ENCODE assay signal across 8 mouse cellular contexts in genomic region chr10:59964504-59965361, GRCm38 (mm10). TPM values are rescaled to one million over a fixed set of nuclear protein-coding genes. Genes with fewer than 3 reads are reported as not detected.
A peak's percentile ranks its signal among the peaks of the same experiment; 100 is the strongest.
DNase-seq lines count a peak whose midpoint lies in the region; ATAC-seq lines count a peak whose summit lies in the region.

No protein-coding gene starts in this region.

- ATAC-seq in intestine, embryonic 16.5 days = peak; percentile 62
- no peak for ATAC-seq in granulocyte monocyte progenitor cell, adult 5-6 weeks (replicated peaks; ENCODE audit: poor library complexity, severe bottlenecking)

- H3K36me3 ChIP-seq in forebrain, embryonic 10.5 days (replicated peaks) = no peaks in the 10 kb centered on the region
- H3K36me3 ChIP-seq in intestine, embryonic 16.5 days (ENCODE audit: control insufficient read depth, insufficient read depth, low read length) = no peaks in the 10 kb centered on the region

- H3K4me3 ChIP-seq in forebrain, embryonic 10.5 days = peak overlapping the region; percentile 43
- no peak overlapping the region for H3K4me3 ChIP-seq in intestine, embryonic 16.5 days (ENCODE audit: low read length)

- H3K4me1 ChIP-seq in forebrain, embryonic 10.5 days = peaks cover 48% of the 10 kb centered on the region
- H3K4me1 ChIP-seq in intestine, embryonic 16.5 days (ENCODE audit: control insufficient read depth, insufficient read depth, low read length) = peaks cover 25% of the 10 kb centered on the region

- H3K4me2 ChIP-seq in intestine, embryonic 16.5 days (ENCODE audit: low read depth, low read length) = peak overlapping the region; percentile 42

- no peaks in the 10 kb centered on the region; the same call in 1 of the 2 replicates for H3K9me3 ChIP-seq in forebrain, embryonic 10.5 days
- H3K9me3 ChIP-seq in intestine, embryonic 16.5 days (ENCODE audit: control insufficient read depth, low read length) = no peaks in the 10 kb centered on the region

- WGBS in forebrain, embryonic 10.5 days = 4% methylated on average over 22 of the region's 23 CpGs
- WGBS in intestine, embryonic 16.5 days = 11% methylated on average over 18 of the region's 23 CpGs

- H3K27ac ChIP-seq in forebrain, embryonic 10.5 days = peak overlapping the region; percentile 91
- H3K27ac ChIP-seq in intestine, embryonic 16.5 days (ENCODE audit: low read length) = peak overlapping the region; percentile 56

- peak overlapping the region; percentile 41 for H3K9ac ChIP-seq in intestine, embryonic 16.5 days (ENCODE audit: low read depth, low read length)

- no peaks in the 10 kb centered on the region for H3K27me3 ChIP-seq in forebrain, embryonic 10.5 days (ENCODE audit: poor library complexity, severe bottlenecking)
- H3K27me3 ChIP-seq in intestine, embryonic 16.5 days (replicated peaks; ENCODE audit: control insufficient read depth, insufficient read depth, low read length) = no peaks in the 10 kb centered on the region

- DNase-seq in right cerebral cortex, postnatal 4 days = peak; percentile 43
- DNase-seq in right cerebral cortex, adult 18-20 months = no peak
- peak; percentile 73 for DNase-seq in forebrain, embryonic 10.5 days (ENCODE audit: extremely low spot score, low spot score)
- peak; percentile 80 for DNase-seq in neural tube, embryonic 10.5 days (ENCODE audit: extremely low spot score, low spot score)
- DNase-seq in spleen, adult 12 weeks (ENCODE audit: low spot score) = no peak
- no peak for DNase-seq in left cerebral cortex, adult 9 months (ENCODE audit: low spot score in 2 of 2)

RNA-seq across cellular contexts. Expression of gene Ddit4, which starts 13.1 kb away (rescaled TPM):
- polyA plus RNA-seq in forebrain, embryonic 10.5 days (2016; fragmentation: Nextera tagmentation; extraction: Ambion mirVana) = 32.7 and 35.3 TPM in 2 replicates
- 28.6 and 33.1 TPM in 2 replicates for polyA plus RNA-seq in intestine, embryonic 16.5 days (2015; fragmentation: Nextera tagmentation; extraction: Ambion mirVana)
- total RNA-seq in granulocyte monocyte progenitor cell, adult 5-6 weeks (2014; fragmentation: Nextera tagmentation) = 0.49 TPM in 1 of 2 replicates, not detected in the other
- total RNA-seq in granulocyte monocyte progenitor cell, adult 5-6 weeks (2017) = 2.0 and 2.2 TPM in 2 replicates

RNA-seq across cellular contexts. Expression of gene Ascc1, which starts 37.9 kb away (rescaled TPM):
- polyA plus RNA-seq in forebrain, embryonic 10.5 days (2016; fragmentation: Nextera tagmentation; extraction: Ambion mirVana) = 33.5 and 34.7 TPM in 2 replicates
- polyA plus RNA-seq in intestine, embryonic 16.5 days (2015; fragmentation: Nextera tagmentation; extraction: Ambion mirVana) = 47.2 and 47.3 TPM in 2 replicates
- 19.4 and 24.3 TPM in 2 replicates for total RNA-seq in granulocyte monocyte progenitor cell, adult 5-6 weeks (2014; fragmentation: Nextera tagmentation)
- total RNA-seq in granulocyte monocyte progenitor cell, adult 5-6 weeks (2017) = 24.8 and 34.2 TPM in 2 replicates

RNA-seq across cellular contexts. Expression of gene Anapc16, which starts 38.2 kb away (rescaled TPM):
- 96.8 and 108 TPM in 2 replicates for polyA plus RNA-seq in forebrain, embryonic 10.5 days (2016; fragmentation: Nextera tagmentation; extraction: Ambion mirVana)
- 94.0 and 97.8 TPM in 2 replicates for polyA plus RNA-seq in intestine, embryonic 16.5 days (2015; fragmentation: Nextera tagmentation; extraction: Ambion mirVana)
- total RNA-seq in granulocyte monocyte progenitor cell, adult 5-6 weeks (2014; fragmentation: Nextera tagmentation) = 36.2 and 43.2 TPM in 2 replicates
- total RNA-seq in granulocyte monocyte progenitor cell, adult 5-6 weeks (2017) = 46.2 and 48.8 TPM in 2 replicates

Comparison
In these comparisons a context has a peak if more than half of its experiments do, and no peak if none do; other contexts are left out.
1. DNase-seq: peak in right cerebral cortex, postnatal 4 days (single experiment), forebrain, embryonic 10.5 days (single experiment) and neural tube, embryonic 10.5 days (single experiment); none in right cerebral cortex, adult 18-20 months (single experiment), spleen, adult 12 weeks (single experiment) and left cerebral cortex, adult 9 months (0 of 2).